Mouse (Mus musculus): ENCODE data around the gene Rapgef4. TPM values are rescaled to one million over a fixed set of nuclear protein-coding genes. Genes with fewer than 3 reads are reported as not detected.

Gene Rapgef4
- total RNA-seq, 2 experiments from 2014 or later: 11.1 to 13.6 TPM

GRCm38 (mm10) chr2:72078140-72078521 lies 97.1 kb downstream of the Rapgef4 start:
- no peak for DNase-seq

- no peak for DNase-seq
Observed at GRCm38 (mm10) chr2:72079110-72079509, 98.1 kb downstream of the Rapgef4 start.

- DNase-seq: no peak
Observed at GRCm38 (mm10) chr2:72082846-72083245, 101.8 kb downstream of the Rapgef4 start.

GRCm38 (mm10) chr2:72088886-72089285 lies 107.8 kb downstream of the Rapgef4 start:
- no peak for DNase-seq

GRCm38 (mm10) chr2:72090061-72090460 lies 109.0 kb downstream of the Rapgef4 start:
- DNase-seq: no peak

GRCm38 (mm10) chr2:72092046-72092445 lies 111.0 kb downstream of the Rapgef4 start:
- no peak for DNase-seq

- no peak for DNase-seq
Observed at GRCm38 (mm10) chr2:72093402-72094037, 112.5 kb downstream of the Rapgef4 start.

GRCm38 (mm10) chr2:72094038-72094437 lies 113.0 kb downstream of the Rapgef4 start:
- DNase-seq: no peak

GRCm38 (mm10) chr2:72094446-72094845 lies 113.4 kb downstream of the Rapgef4 start:
- DNase-seq: no peak

GRCm38 (mm10) chr2:72095002-72095401 lies 114.0 kb downstream of the Rapgef4 start:
- no peak for DNase-seq

- DNase-seq: peak; percentile 73
Observed at GRCm38 (mm10) chr2:72096345-72096744, 115.3 kb downstream of the Rapgef4 start.

GRCm38 (mm10) chr2:72098366-72098765 lies 117.3 kb downstream of the Rapgef4 start:
- no peak for DNase-seq

- peak; percentile 44 for DNase-seq
Observed at GRCm38 (mm10) chr2:72104604-72105003, 123.6 kb downstream of the Rapgef4 start.

GRCm38 (mm10) chr2:72107525-72108180 lies 126.6 kb downstream of the Rapgef4 start:
- no peak for DNase-seq

- DNase-seq: no peak
Observed at GRCm38 (mm10) chr2:72108448-72109312, 127.6 kb downstream of the Rapgef4 start.

- no peak for DNase-seq
Observed at GRCm38 (mm10) chr2:72110404-72110803, 129.4 kb downstream of the Rapgef4 start.

- no peak for DNase-seq
Observed at GRCm38 (mm10) chr2:72113716-72114115, 132.7 kb downstream of the Rapgef4 start.

GRCm38 (mm10) chr2:72114148-72114559 lies 133.1 kb downstream of the Rapgef4 start:
- no peak for DNase-seq

GRCm38 (mm10) chr2:72116103-72116502 lies 135.1 kb downstream of the Rapgef4 start:
- no peak for DNase-seq

GRCm38 (mm10) chr2:72116698-72117097 lies 135.7 kb downstream of the Rapgef4 start:
- no peak for DNase-seq

GRCm38 (mm10) chr2:72117138-72118011 lies 136.3 kb downstream of the Rapgef4 start:
- peak; percentile 76 for DNase-seq

GRCm38 (mm10) chr2:72120211-72120610 lies 139.2 kb downstream of the Rapgef4 start:
- no peak for DNase-seq
